ENCODE assay signal across 8 mouse cellular contexts in genomic region chr2:39065400-39065987, GRCm38 (mm10). TPM values are rescaled to one million over a fixed set of nuclear protein-coding genes. Genes with fewer than 3 reads are reported as not detected.
DNase-seq lines count a peak whose midpoint lies in the region; ATAC-seq lines count a peak whose summit lies in the region.

Gene Golga1 (minus strand): TSS chr2:39065541.

- peak within 1 kb of the TSS; percentile 77 for H3K9ac ChIP-seq in forebrain, embryonic 11.5 days (ENCODE audit: low read length)
- H3K9ac ChIP-seq in heart, embryonic 16.5 days (ENCODE audit: low read length): peak within 1 kb of the TSS; percentile 99
- peak within 1 kb of the TSS; percentile 97 for H3K9ac ChIP-seq in liver, embryonic 15.5 days
- H3K9ac ChIP-seq in neural tube, embryonic 12.5 days: peak within 1 kb of the TSS; percentile 89

- no peaks in the 10 kb centered on the region for H3K27me3 ChIP-seq in forebrain, embryonic 11.5 days (ENCODE audit: control insufficient read depth, insufficient read depth, low read length)
- no peaks in the 10 kb centered on the region for H3K27me3 ChIP-seq in heart, embryonic 16.5 days (ENCODE audit: control insufficient read depth, insufficient read depth, low read length)
- H3K27me3 ChIP-seq in liver, embryonic 15.5 days: no peaks in the 10 kb centered on the region
- no peaks in the 10 kb centered on the region for H3K27me3 ChIP-seq in neural tube, embryonic 12.5 days (replicated peaks)

- ATAC-seq in forebrain, embryonic 11.5 days (replicated peaks; ENCODE audit: low FRiP score): peak; percentile 99
- ATAC-seq in heart, embryonic 16.5 days (replicated peaks; ENCODE audit: extremely low read depth, insufficient read depth, low FRiP score): peak; percentile 99
- peak; percentile 95 for ATAC-seq in liver, embryonic 15.5 days (ENCODE audit: insufficient read depth)
- peak; percentile 99 for ATAC-seq in neural tube, embryonic 12.5 days (ENCODE audit: low FRiP score, low read depth)

- DNase-seq in CD8-positive naive resting alpha-beta T cell, adult 2 months (ENCODE audit: low read depth in 2 of 2, low spot score in 2 of 2): peak; percentile 78 to 83
- peak; percentile 82 for DNase-seq in c-Kit-positive CD71-negative TER-119-negative erythroid progenitor cells, embryonic 14.5 days (ENCODE audit: low read depth)
- DNase-seq in forebrain, embryonic 11.5 days (ENCODE audit: low spot score): peak; percentile 95
- peak; percentile 94 to 95 for DNase-seq in kidney, postnatal 36 days
- DNase-seq in telencephalon, adult 2 months (ENCODE audit: low read depth, low spot score): peak; percentile 88

- H3K27ac ChIP-seq in forebrain, embryonic 11.5 days (ENCODE audit: low read depth, low read length): peak within 1 kb of the TSS; percentile 63
- peak within 1 kb of the TSS; percentile 93 for H3K27ac ChIP-seq in heart, embryonic 16.5 days (ENCODE audit: low read length)
- H3K27ac ChIP-seq in liver, embryonic 15.5 days (replicated peaks): peak within 1 kb of the TSS; percentile 95
- peak within 1 kb of the TSS; percentile 54 for H3K27ac ChIP-seq in neural tube, embryonic 12.5 days

- no peaks in the 10 kb centered on the region for H3K4me1 ChIP-seq in forebrain, embryonic 11.5 days (replicated peaks; ENCODE audit: control insufficient read depth, insufficient read depth, low read length)
- peaks cover 7% of the 10 kb centered on the region for H3K4me1 ChIP-seq in heart, embryonic 16.5 days (ENCODE audit: control insufficient read depth, insufficient read depth, low read length)
- peaks cover 14% of the 10 kb centered on the region for H3K4me1 ChIP-seq in liver, embryonic 15.5 days (replicated peaks)
- peaks cover 7% of the 10 kb centered on the region for H3K4me1 ChIP-seq in neural tube, embryonic 12.5 days

- H3K4me2 ChIP-seq in forebrain, embryonic 11.5 days (ENCODE audit: low read depth, low read length, severe bottlenecking): peak within 1 kb of the TSS; percentile 80
- H3K4me2 ChIP-seq in heart, embryonic 16.5 days (ENCODE audit: low read depth, low read length): peak within 1 kb of the TSS; percentile 92
- peak within 1 kb of the TSS; percentile 88 for H3K4me2 ChIP-seq in liver, embryonic 15.5 days
- peak within 1 kb of the TSS; percentile 84 for H3K4me2 ChIP-seq in neural tube, embryonic 12.5 days (replicated peaks)

- peak within 1 kb of the TSS; percentile 65 for H3K4me3 ChIP-seq in forebrain, embryonic 11.5 days (ENCODE audit: low read depth, low read length)
- H3K4me3 ChIP-seq in heart, embryonic 16.5 days (ENCODE audit: low read length): peak within 1 kb of the TSS; percentile 96
- peak within 1 kb of the TSS; percentile 99 for H3K4me3 ChIP-seq in liver, embryonic 15.5 days (replicated peaks)
- H3K4me3 ChIP-seq in neural tube, embryonic 12.5 days: peak within 1 kb of the TSS; percentile 75

- no peaks in the 10 kb centered on the region; the same call in 1 of the 2 replicates for H3K36me3 ChIP-seq in forebrain, embryonic 11.5 days (ENCODE audit: control insufficient read depth, insufficient read depth, low read length)
- peaks cover 2% of the 10 kb centered on the region; the same call in 1 of the 2 replicates for H3K36me3 ChIP-seq in heart, embryonic 16.5 days (ENCODE audit: control insufficient read depth, insufficient read depth)
- H3K36me3 ChIP-seq in liver, embryonic 15.5 days (replicated peaks): peaks cover 24% of the 10 kb centered on the region
- H3K36me3 ChIP-seq in neural tube, embryonic 12.5 days: peaks cover 6% of the 10 kb centered on the region; the same call in 1 of the 2 replicates

- H3K9me3 ChIP-seq in forebrain, embryonic 11.5 days (ENCODE audit: control insufficient read depth, low read length): no peaks in the 10 kb centered on the region
- H3K9me3 ChIP-seq in heart, embryonic 16.5 days (replicated peaks; ENCODE audit: control insufficient read depth, low read length): no peaks in the 10 kb centered on the region
- H3K9me3 ChIP-seq in liver, embryonic 15.5 days (replicated peaks): no peaks in the 10 kb centered on the region
- no peaks in the 10 kb centered on the region for H3K9me3 ChIP-seq in neural tube, embryonic 12.5 days

- under 1% methylated on average over 50 of the region's 50 CpGs for WGBS in forebrain, embryonic 11.5 days
- WGBS in heart, embryonic 16.5 days: under 1% methylated on average over 50 of the region's 50 CpGs
- under 1% methylated on average over 50 of the region's 50 CpGs for WGBS in liver, embryonic 15.5 days (ENCODE audit: insufficient replicate concordance)
- under 1% methylated on average over 50 of the region's 50 CpGs for WGBS in neural tube, embryonic 12.5 days

RNA-seq across cellular contexts. Expression of gene Golga1, which starts in this region (rescaled TPM):
- polyA plus RNA-seq in forebrain, embryonic 11.5 days (2014; fragmentation: Nextera tagmentation; extraction: Ambion mirVana): 32.1 and 34.4 TPM in 2 replicates
- polyA plus RNA-seq in heart, embryonic 16.5 days (2015; fragmentation: Nextera tagmentation; extraction: Ambion mirVana): 18.6 and 19.7 TPM in 2 replicates
- polyA plus RNA-seq in liver, embryonic 15.5 days (2015; fragmentation: Nextera tagmentation; extraction: Ambion mirVana): 9.4 and 10.4 TPM in 2 replicates
- polyA plus RNA-seq in neural tube, embryonic 12.5 days (2016; fragmentation: Nextera tagmentation; extraction: Ambion mirVana): 31.4 and 31.5 TPM in 2 replicates

Comparison
In these comparisons a context has a peak if more than half of its experiments do, and no peak if none do; other contexts are left out.
1. Peak in every context shown above with its lines: DNase-seq, ATAC-seq, H3K4me3 ChIP-seq and H3K27ac ChIP-seq.